Mouse (Mus musculus) lung, embryonic 16.5 days (tissue): ENCODE measurements around the gene Camk2g. TPM values are rescaled to one million over a fixed set of nuclear protein-coding genes. Genes with fewer than 3 reads are reported as not detected.
A peak's percentile ranks its signal among the peaks of the same experiment; 100 is the strongest.

Source experiments
- ATAC-seq: fragments of 200-750 bp; cut with Nextera tagmentation; 2 replicates; pipeline ENCODE4 v1.8.0; 2017; ENCODE audit warnings: low read depth, mild to moderate bottlenecking, moderate library complexity
- H3K27ac ChIP-seq: fragments of 300-500 bp; sonication (generic); 2 replicates; pipeline ENCODE4 v1.5.1; 2014; ENCODE audit warnings: mild to moderate bottlenecking, control low read depth, low read length
- H3K27me3 ChIP-seq: fragments of 300-500 bp; sonication (generic); 2 replicates; pipeline ENCODE4 v1.6.1; 2014; ENCODE audit warnings: low read depth, low read length, mixed read lengths; ENCODE audit not compliant: control insufficient read depth, insufficient read depth
- H3K36me3 ChIP-seq: fragments of 300-500 bp; sonication (generic); 2 replicates; pipeline ENCODE4 v1.6.1; 2014; ENCODE audit warnings: low read length; ENCODE audit not compliant: control insufficient read depth, insufficient read depth
- H3K4me1 ChIP-seq: fragments of 300-500 bp; sonication (generic); replicated peaks from 2 replicates; pipeline ENCODE4 v1.6.1; 2014; ENCODE audit warnings: low read length, mixed read lengths; ENCODE audit not compliant: control insufficient read depth, insufficient read depth
- H3K4me2 ChIP-seq: fragments of 300-500 bp; sonication (generic); 2 replicates; pipeline ENCODE4 v1.6.1; 2014; ENCODE audit warnings: low read depth, low read length, control low read depth
- H3K4me3 ChIP-seq: fragments of 300-500 bp; sonication (generic); 2 replicates; pipeline ENCODE4 v1.5.1; 2014; ENCODE audit warnings: mild to moderate bottlenecking, low read length, control low read depth
- H3K9ac ChIP-seq: fragments of 300-500 bp; sonication (generic); 2 replicates; pipeline ENCODE4 v1.6.1; 2014; ENCODE audit warnings: low read length, control low read depth
- H3K9me3 ChIP-seq: fragments of 300-500 bp; sonication (generic); 2 replicates; pipeline ENCODE4 v1.6.1; 2016; ENCODE audit warnings: low read length; ENCODE audit not compliant: control insufficient read depth
- WGBS: fragments of 180-500 bp; shearing (Covaris S2); extraction: QIAGEN DNeasy Blood & Tissue Kit; methylation state at CpG from one replicate; pipeline ENCODE4 v1.1.7; 2014; 5-methylcytosine and 5-hydroxymethylcytosine counted together
- polyA plus RNA-seq: library from polyadenylated mRNA; unstranded; fragments of >200 nt; fragmentation: Nextera tagmentation; extraction: Ambion mirVana; gene quantifications from 2 replicates; pipeline ENCODE4 v1.2.1, GENCODE M21; 2015

The Camk2g gene
- 33.7 and 37.0 TPM in 2 replicates for polyA plus RNA-seq

- peaks cover 15% of the 10 kb centered on the region for H3K4me1 ChIP-seq
- H3K9me3 ChIP-seq, result no peaks in the 10 kb centered on the region
- ATAC-seq, result peak; percentile 92
- 0% methylated on average over 42 of the region's 76 CpGs for WGBS
- H3K4me3 ChIP-seq, result peak within 1 kb of the TSS; percentile 78
- peak within 1 kb of the TSS; percentile 80 for H3K9ac ChIP-seq
- peak within 1 kb of the TSS; percentile 96 for H3K4me2 ChIP-seq
- no peaks in the 10 kb centered on the region for H3K27me3 ChIP-seq
- H3K27ac ChIP-seq, result peak within 1 kb of the TSS; percentile 68
- H3K36me3 ChIP-seq, result peaks cover 10% of the 10 kb centered on the region; the same call in 1 of the 2 replicates
Observed at GRCm38 (mm10) chr14:20793758-20794531, at the start of gene Camk2g. TSS of gene Camk2g (minus strand) at chr14:20794088.

- Histone ChIP-seq H3K4me2 (no peak overlapping the region), H3K36me3 (no peaks in the 10 kb centered on the region), H3K4me1 (0 out of 2 replicates have a peak, but pooled peaks cover under 1% of the 10 kb centered on the region), H3K9me3 (no peaks in the 10 kb centered on the region), H3K27me3 (no peaks in the 10 kb centered on the region), H3K9ac (no peak overlapping the region), H3K4me3 (no peak overlapping the region), H3K27ac (no peak overlapping the region)
- WGBS, result 73% methylated on average over 3 of the region's 3 CpGs
- ATAC-seq, result no peak
Observed at GRCm38 (mm10) chr14:20842629-20843028, 48.7 kb upstream of the Camk2g start.

DNA sequence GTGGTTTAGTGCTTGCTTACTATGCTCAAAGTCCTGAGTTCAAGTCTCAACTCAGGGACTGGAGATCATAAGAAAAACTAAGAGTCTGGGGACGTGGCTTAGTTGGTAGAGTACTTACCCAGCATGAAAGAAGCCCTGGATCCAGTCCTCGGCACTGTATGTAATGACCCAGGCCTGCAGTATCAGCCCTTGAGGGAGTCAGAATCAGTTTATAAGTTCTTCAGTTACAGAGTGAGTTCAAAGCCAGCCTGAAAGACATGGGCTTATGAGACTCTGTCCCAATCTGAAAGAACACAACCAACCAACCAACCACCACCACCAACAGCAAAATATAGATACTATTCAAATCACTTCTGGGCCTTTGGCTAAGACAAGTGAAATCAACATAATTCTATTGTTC, 47.6 kb upstream of the Camk2g start:
- WGBS, result 81% methylated on average over 2 of the region's 2 CpGs
- ATAC-seq, result no peak
- Histone ChIP-seq H3K9me3 (no peaks in the 10 kb centered on the region), H3K4me2 (no peak overlapping the region), H3K4me3 (no peak overlapping the region), H3K9ac (no peak overlapping the region), H3K27ac (no peak overlapping the region), H3K4me1 (0 out of 2 replicates have a peak, but pooled peaks cover 2% of the 10 kb centered on the region), H3K27me3 (no peaks in the 10 kb centered on the region), H3K36me3 (no peaks in the 10 kb centered on the region)

DNA sequence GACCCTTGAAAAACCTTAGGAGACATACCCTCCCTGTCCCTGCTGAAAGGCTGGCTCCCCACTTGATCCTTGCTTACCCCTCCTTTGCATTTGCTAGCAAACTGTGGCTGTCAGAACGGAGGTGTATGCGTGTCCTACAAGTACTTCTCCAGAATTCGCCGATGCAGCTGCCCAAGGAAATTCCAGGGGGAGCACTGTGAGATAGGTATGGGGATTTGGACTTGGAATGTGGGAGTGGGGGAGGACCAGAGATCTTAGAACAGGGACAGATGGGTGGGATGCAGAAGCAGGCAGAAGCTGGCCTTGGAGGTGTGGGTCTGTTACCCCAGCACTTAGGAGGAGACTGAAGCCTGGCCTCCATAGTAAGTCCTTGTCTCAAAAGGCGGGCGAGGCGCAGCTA, 43.8 kb upstream of the Camk2g start:
- Histone ChIP-seq H3K36me3 (no peaks in the 10 kb centered on the region), H3K4me1 (peaks cover 7% of the 10 kb centered on the region; the same call in 1 of the 2 replicates), H3K27me3 (no peaks in the 10 kb centered on the region), H3K27ac (no peak overlapping the region), H3K4me3 (no peak overlapping the region), H3K9ac (no peak overlapping the region), H3K4me2 (no peak overlapping the region), H3K9me3 (no peaks in the 10 kb centered on the region)
- no peak for ATAC-seq
- 66% methylated on average over 7 of the region's 7 CpGs for WGBS

DNA sequence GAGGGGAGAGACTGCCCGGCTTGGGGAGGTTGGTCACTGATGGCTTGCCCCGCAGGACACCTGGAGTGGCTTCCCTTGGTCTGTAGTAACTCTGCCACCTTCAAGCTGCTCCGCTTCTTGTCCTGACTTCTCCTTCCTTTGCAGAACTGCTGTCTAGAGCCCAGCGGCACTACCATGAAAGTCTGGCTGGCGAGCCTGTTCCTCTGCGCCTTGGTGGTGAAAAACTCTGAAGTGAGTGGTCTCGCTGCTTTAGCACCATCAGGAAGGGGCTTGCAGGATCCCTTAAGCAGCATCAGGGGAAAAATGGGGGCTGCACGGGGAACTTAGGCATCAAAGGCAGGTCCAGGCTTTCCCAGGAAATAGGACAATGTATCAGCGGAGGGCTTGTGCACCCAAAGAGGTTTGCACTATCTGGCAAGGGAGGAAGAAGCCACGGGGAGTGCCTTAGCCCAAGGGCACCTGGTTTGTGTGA, 43.1 kb upstream of the Camk2g start:
- Histone ChIP-seq H3K4me1 (peaks cover 7% of the 10 kb centered on the region; the same call in 1 of the 2 replicates), H3K9me3 (no peaks in the 10 kb centered on the region), H3K9ac (peak overlapping the region; percentile 69), H3K36me3 (no peaks in the 10 kb centered on the region), H3K4me3 (peak overlapping the region; percentile 57), H3K27ac (0 out of 2 replicates have a peak overlapping the region, but pooled peaks have one; percentile 21), H3K27me3 (no peaks in the 10 kb centered on the region), H3K4me2 (peak overlapping the region; percentile 91)
- 5% methylated on average over 10 of the region's 10 CpGs for whole genome bisulfite sequencing
- no peak; the same call in 1 of the 2 replicates for ATAC-seq

- Histone ChIP-seq H3K4me3 (peak within 1 kb of the TSS; percentile 57), H3K4me2 (peak within 1 kb of the TSS; percentile 91), H3K9ac (peak within 1 kb of the TSS; percentile 69), H3K36me3 (no peaks in the 10 kb centered on the region), H3K27me3 (no peaks in the 10 kb centered on the region), H3K9me3 (no peaks in the 10 kb centered on the region), H3K27ac (0 out of 2 replicates have a peak within 1 kb of the TSS, but pooled peaks have one; percentile 21), H3K4me1 (peaks cover 7% of the 10 kb centered on the region; the same call in 1 of the 2 replicates)
- WGBS, result under 1% methylated on average over 33 of the region's 33 CpGs
- peak; percentile 94 for ATAC-seq
Observed at GRCm38 (mm10) chr14:20836171-20836904, 42.5 kb upstream of the Camk2g start, which contains the start of gene Plau. TSS of gene Plau (plus strand) at chr14:20836660.

- no peaks in the 10 kb centered on the region for H3K36me3 ChIP-seq
- H3K27me3 ChIP-seq, result no peaks in the 10 kb centered on the region
- no peak overlapping the region for H3K27ac ChIP-seq
- H3K4me1 ChIP-seq, result peaks cover 7% of the 10 kb centered on the region; the same call in 1 of the 2 replicates
- no peaks in the 10 kb centered on the region for H3K9me3 ChIP-seq
- no peak for ATAC-seq
- H3K4me3 ChIP-seq, result no peak overlapping the region
- H3K4me2 ChIP-seq, result no peak overlapping the region
- 31% methylated on average over 7 of the region's 7 CpGs for WGBS
- no peak overlapping the region for H3K9ac ChIP-seq
Observed at GRCm38 (mm10) chr14:20834136-20834535, 40.2 kb upstream of the Camk2g start.

GRCm38 (mm10) chr14:20833525-20833924, 39.6 kb upstream of the Camk2g start:
- no peak overlapping the region for H3K4me2 ChIP-seq
- no peak for ATAC-seq
- 81% methylated on average over 4 of the region's 4 CpGs for WGBS
- no peaks in the 10 kb centered on the region for H3K27me3 ChIP-seq
- H3K9me3 ChIP-seq, result no peaks in the 10 kb centered on the region
- H3K27ac ChIP-seq, result no peak overlapping the region
- no peaks in the 10 kb centered on the region for H3K36me3 ChIP-seq
- peaks cover 7% of the 10 kb centered on the region; the same call in 1 of the 2 replicates for H3K4me1 ChIP-seq
- no peak overlapping the region for H3K4me3 ChIP-seq
- H3K9ac ChIP-seq, result no peak overlapping the region

DNA sequence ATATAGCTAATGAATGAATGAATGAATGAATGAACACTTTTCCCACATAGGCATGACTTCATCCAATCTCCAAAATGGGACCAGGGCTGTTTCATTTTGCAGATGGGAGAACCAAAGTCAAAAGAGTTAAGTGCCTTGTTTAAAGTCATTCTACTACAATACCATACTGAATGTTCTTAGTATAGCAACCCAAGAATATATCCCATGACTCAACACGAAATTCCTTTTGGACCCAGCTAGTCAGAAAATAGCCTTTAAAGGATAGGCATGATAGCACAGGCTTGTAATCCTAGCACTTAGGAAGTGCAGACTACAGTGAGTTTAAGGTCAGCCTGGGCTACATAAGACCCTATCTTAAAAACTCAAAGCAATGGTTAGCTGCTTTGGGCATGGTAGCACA, 38.0 kb upstream of the Camk2g start:
- WGBS, result 75% methylated on average over 1 of the region's 1 CpGs
- H3K36me3 ChIP-seq, result no peaks in the 10 kb centered on the region
- H3K4me3 ChIP-seq, result no peak overlapping the region
- H3K4me1 ChIP-seq, result peaks cover 5% of the 10 kb centered on the region; the same call in 1 of the 2 replicates
- no peak overlapping the region for H3K4me2 ChIP-seq
- no peak for ATAC-seq
- no peaks in the 10 kb centered on the region for H3K9me3 ChIP-seq
- H3K9ac ChIP-seq, result no peak overlapping the region
- H3K27ac ChIP-seq, result no peak overlapping the region
- no peaks in the 10 kb centered on the region for H3K27me3 ChIP-seq
